Mouse (Mus musculus) erythroblast, adult 5-6 weeks (primary cell): ENCODE measurements around the gene Ascl2. TPM values are rescaled to one million over a fixed set of nuclear protein-coding genes. Genes with fewer than 3 reads are reported as not detected.

Experiments
- ATAC-seq: replicated peaks from 2 replicates; pipeline ENCODE4 v1.8.0; 2016; ENCODE audit warnings: moderate number of reproducible peaks, mild to moderate bottlenecking, moderate TSS enrichment, inconsistent platforms; ENCODE audit not compliant: poor library complexity, low FRiP score, severe bottlenecking
- total RNA-seq, 2 experiments: library from RNA; stranded (forward) in 1 of 2; stranded (reverse) in 1 of 2; fragments of 150-400 nt in 1 of 2; fragments of 200-764, 138-1000 nt in 1 of 2; gene quantifications; 2 replicates each; pipeline versions ENCODE4 v1.2.3 to v1.2.4; 2015 to 2017; ENCODE audit warnings: low replicate concordance in 2 of 2

Gene Ascl2
- total RNA-seq, 2 experiments from 2014 or later = not detected

- ATAC-seq = no peak; the same call in 1 of the 2 replicates
These were observed 35.8 kb upstream of the Ascl2 start, which contains the start of gene Tspan32 for GRCm38 (mm10) chr7:143004727-143005343. Gene Tspan32 (plus strand): TSS chr7:143005046.

GRCm38 (mm10) chr7:143002679-143003078, 33.6 kb upstream of the Ascl2 start:
- ATAC-seq = no peak

- peak; percentile 63 for ATAC-seq
These were observed 28.5 kb upstream of the Ascl2 start for GRCm38 (mm10) chr7:142997403-142998150.

GRCm38 (mm10) chr7:142996998-142997397, 27.9 kb upstream of the Ascl2 start:
- peak; percentile 30; the same call in 1 of the 2 replicates for ATAC-seq

GRCm38 (mm10) chr7:142995630-142996338, 26.7 kb upstream of the Ascl2 start:
- ATAC-seq = peak; percentile 89

GRCm38 (mm10) chr7:142995004-142995403, 25.9 kb upstream of the Ascl2 start:
- no peak for ATAC-seq

GRCm38 (mm10) chr7:142987718-142988117, 18.7 kb upstream of the Ascl2 start:
- no peak for ATAC-seq

- ATAC-seq = no peak
These were observed 16.1 kb upstream of the Ascl2 start for GRCm38 (mm10) chr7:142985146-142985545.

GRCm38 (mm10) chr7:142981908-142982307, 12.8 kb upstream of the Ascl2 start:
- ATAC-seq = no peak

GRCm38 (mm10) chr7:142967884-142968808, 918 bp downstream of the Ascl2 start:
- ATAC-seq = no peak

GRCm38 (mm10) chr7:142967414-142967883, 1.6 kb downstream of the Ascl2 start:
- no peak for ATAC-seq

GRCm38 (mm10) chr7:142959752-142960151, 9.3 kb downstream of the Ascl2 start:
- ATAC-seq = no peak

GRCm38 (mm10) chr7:142958817-142959216, 10.2 kb downstream of the Ascl2 start:
- no peak for ATAC-seq

GRCm38 (mm10) chr7:142956018-142956417, 13.0 kb downstream of the Ascl2 start:
- ATAC-seq = no peak

- ATAC-seq = no peak
These were observed 19.5 kb downstream of the Ascl2 start for GRCm38 (mm10) chr7:142949568-142949967.

- no peak for ATAC-seq
These were observed 31.4 kb downstream of the Ascl2 start for GRCm38 (mm10) chr7:142937631-142938030.

GRCm38 (mm10) chr7:142935708-142936107, 33.4 kb downstream of the Ascl2 start:
- ATAC-seq = no peak; the same call in 1 of the 2 replicates

- no peak for ATAC-seq
These were observed 36.6 kb downstream of the Ascl2 start for GRCm38 (mm10) chr7:142932469-142932868.

- ATAC-seq = no peak
These were observed 38.0 kb downstream of the Ascl2 start, which contains the start of gene Th for GRCm38 (mm10) chr7:142931028-142931427. Gene Th (minus strand): TSS chr7:142931128.
